Mouse (Mus musculus) heart, embryonic 12.5 days (tissue): ENCODE measurements around the gene Eef1akmt1. TPM values are rescaled to one million over a fixed set of nuclear protein-coding genes. Genes with fewer than 3 reads are reported as not detected.

Source experiments
- ATAC-seq: fragments of 200-750 bp; cut with Nextera tagmentation; 2 replicates; pipeline ENCODE4 v1.8.0; 2017; ENCODE audit warnings: moderate TSS enrichment, moderate library complexity; ENCODE audit not compliant: insufficient number of reproducible peaks, low FRiP score
- H3K27ac ChIP-seq: fragments of 300-500 bp; sonication (generic); 2 replicates; pipeline ENCODE4 v1.5.1; 2016; ENCODE audit warnings: mild to moderate bottlenecking, moderate library complexity; ENCODE audit not compliant: poor library complexity, severe bottlenecking
- H3K27me3 ChIP-seq: fragments of 300-500 bp; sonication (generic); replicated peaks from 2 replicates; pipeline ENCODE4 v1.6.1; 2016; ENCODE audit warnings: mild to moderate bottlenecking, moderate library complexity
- H3K36me3 ChIP-seq: fragments of 300-500 bp; sonication (generic); 2 replicates; pipeline ENCODE4 v1.6.1; 2016; ENCODE audit warnings: mild to moderate bottlenecking, moderate library complexity
- H3K4me1 ChIP-seq: fragments of 300-500 bp; sonication (generic); replicated peaks from 2 replicates; pipeline ENCODE4 v1.6.1; 2016; ENCODE audit warnings: mild to moderate bottlenecking
- H3K4me2 ChIP-seq: fragments of 300-500 bp; sonication (generic); 2 replicates; pipeline ENCODE4 v1.6.1; 2016; ENCODE audit warnings: mild to moderate bottlenecking, moderate library complexity
- H3K4me3 ChIP-seq: fragments of 300-500 bp; sonication (generic); 2 replicates; pipeline ENCODE4 v1.5.1; 2016; ENCODE audit warnings: mild to moderate bottlenecking
- H3K9ac ChIP-seq: fragments of 300-500 bp; sonication (generic); 2 replicates; pipeline ENCODE4 v1.6.1; 2016; ENCODE audit warnings: mild to moderate bottlenecking, moderate library complexity
- H3K9me3 ChIP-seq: fragments of 300-500 bp; sonication (generic); replicated peaks from 2 replicates; pipeline ENCODE4 v1.6.1; 2016; ENCODE audit warnings: mild to moderate bottlenecking, moderate library complexity
- WGBS: fragments of 180-500 bp; shearing (Covaris S2); methylation state at CpG from one replicate; pipeline ENCODE4 v1.1.7; 2016; 5-methylcytosine and 5-hydroxymethylcytosine counted together
- polyA plus RNA-seq: library from polyadenylated mRNA; unstranded; fragments of >200 nt; fragmentation: Nextera tagmentation; extraction: Ambion mirVana; gene quantifications from 2 replicates; pipeline ENCODE4 v1.2.1, GENCODE M21; 2016

Gene Eef1akmt1
- polyA plus RNA-seq, 1 experiment from 2014 or later: 56.4 TPM

DNA sequence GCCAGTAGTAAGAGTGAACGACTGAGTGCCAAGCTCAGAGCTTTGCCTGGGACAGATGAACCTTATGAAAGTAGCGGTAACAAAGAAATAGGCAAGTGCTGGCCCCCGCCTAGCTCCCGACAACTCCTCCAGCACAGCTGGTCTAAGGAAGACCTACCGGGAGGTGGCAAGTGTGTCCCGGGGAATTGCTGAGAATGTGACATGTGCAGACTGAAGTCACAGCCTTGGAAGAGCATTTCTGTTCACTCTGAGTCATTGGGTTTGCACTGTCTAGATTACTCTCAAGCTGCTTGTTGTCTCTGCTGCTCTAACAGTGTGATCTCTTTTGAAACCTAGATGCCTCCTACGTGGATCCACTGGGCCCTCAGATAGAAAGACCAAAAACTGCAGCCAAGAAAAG lies 54.4 kb downstream of the Eef1akmt1 start:
- 82% methylated on average over 7 of the region's 7 CpGs for WGBS
- Histone ChIP-seq H3K27ac (no peak overlapping the region), H3K4me3 (no peak overlapping the region), H3K36me3 (0 out of 2 replicates have a peak, but pooled peaks cover 5% of the 10 kb centered on the region), H3K27me3 (no peaks in the 10 kb centered on the region), H3K4me2 (no peak overlapping the region), H3K9me3 (no peaks in the 10 kb centered on the region), H3K9ac (no peak overlapping the region), H3K4me1 (peaks cover 2% of the 10 kb centered on the region)
- no peak for ATAC-seq

DNA sequence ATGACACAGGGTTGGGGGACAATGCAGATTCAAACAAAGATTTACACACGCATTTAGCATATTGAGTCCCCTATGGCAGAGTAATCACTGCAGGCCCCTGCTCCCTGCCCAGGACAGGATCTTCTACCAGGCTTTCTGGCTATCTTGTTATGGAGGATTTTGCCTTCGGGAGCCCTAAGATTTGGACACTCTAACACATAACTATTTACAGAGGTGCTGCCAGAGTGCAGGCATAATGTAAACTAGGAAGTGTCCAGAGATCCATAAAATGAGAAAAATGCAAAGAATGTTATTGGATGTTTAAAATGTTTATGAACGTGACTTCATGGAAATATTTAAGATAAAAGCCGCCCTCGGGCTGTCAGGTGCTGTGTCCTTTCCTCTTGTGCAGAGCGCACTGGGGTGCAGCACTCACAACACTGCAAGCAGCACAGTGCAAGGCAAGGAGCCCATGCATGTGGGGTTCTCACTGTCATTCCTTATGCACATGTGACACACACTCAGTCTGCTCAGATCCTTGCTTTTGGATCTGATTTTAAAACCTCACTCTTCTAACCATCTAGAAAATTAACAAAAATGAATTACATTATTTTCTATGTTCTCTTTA lies 56.2 kb downstream of the Eef1akmt1 start:
- Histone ChIP-seq H3K4me3 (no peak overlapping the region), H3K27ac (no peak overlapping the region), H3K9ac (no peak overlapping the region), H3K9me3 (no peaks in the 10 kb centered on the region), H3K4me1 (peaks cover 2% of the 10 kb centered on the region), H3K27me3 (no peaks in the 10 kb centered on the region), H3K36me3 (0 out of 2 replicates have a peak, but pooled peaks cover 5% of the 10 kb centered on the region), H3K4me2 (no peak overlapping the region)
- 57% methylated on average over 6 of the region's 6 CpGs for WGBS
- ATAC-seq: no peak

DNA sequence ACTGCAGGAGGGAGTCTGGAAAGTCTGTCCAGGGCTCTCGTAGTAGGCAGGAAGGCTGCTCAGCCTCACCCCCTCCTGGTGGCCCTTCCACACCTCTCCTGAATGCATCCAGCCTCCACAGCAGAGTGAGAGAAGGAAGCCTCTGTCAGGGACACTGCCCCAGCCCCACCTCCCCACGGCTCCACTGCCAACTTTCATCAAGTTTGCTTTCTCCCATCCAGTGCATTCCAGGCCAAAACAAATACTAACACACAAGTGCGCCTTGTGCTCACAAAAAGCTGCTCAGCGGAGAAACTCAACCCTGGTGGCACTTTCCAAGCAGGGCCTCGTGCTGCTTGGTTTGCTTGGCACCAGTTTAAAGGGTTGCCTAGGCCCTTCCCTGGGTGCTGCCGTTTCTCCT lies 61.9 kb downstream of the Eef1akmt1 start:
- no peak overlapping the region for H3K4me2 ChIP-seq
- WGBS: 48% methylated on average over 6 of the region's 6 CpGs
- peaks cover 4% of the 10 kb centered on the region; the same call in 1 of the 2 replicates for H3K27me3 ChIP-seq
- no peak overlapping the region for H3K27ac ChIP-seq
- ATAC-seq: no peak
- no peaks in the 10 kb centered on the region for H3K4me1 ChIP-seq
- no peaks in the 10 kb centered on the region for H3K9me3 ChIP-seq
- no peak overlapping the region for H3K4me3 ChIP-seq
- H3K36me3 ChIP-seq: no peaks in the 10 kb centered on the region
- H3K9ac ChIP-seq: no peak overlapping the region

DNA sequence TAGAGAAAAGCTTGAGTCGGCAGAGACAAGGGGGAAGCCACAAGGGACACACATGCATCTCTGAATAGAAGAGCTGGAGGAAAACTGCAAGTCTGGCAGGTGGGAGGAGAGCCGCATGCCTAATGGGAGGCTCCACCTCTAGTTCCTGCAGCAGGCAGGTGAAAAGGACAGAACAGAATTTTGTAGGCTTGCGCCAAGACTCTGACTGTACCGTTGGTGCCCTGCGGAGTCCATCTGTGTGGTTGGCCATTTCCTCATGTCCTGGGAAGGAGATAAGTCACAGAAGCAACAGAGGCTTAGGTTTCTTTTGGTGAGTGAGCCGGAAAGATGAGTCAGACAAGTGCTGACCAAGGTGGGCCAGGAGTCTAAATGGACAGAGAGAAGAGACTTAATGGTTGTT lies 67.7 kb downstream of the Eef1akmt1 start:
- H3K9ac ChIP-seq: no peak overlapping the region
- H3K27me3 ChIP-seq: peaks cover 4% of the 10 kb centered on the region; the same call in 1 of the 2 replicates
- 0 out of 2 replicates have a peak, but pooled peaks cover 3% of the 10 kb centered on the region for H3K4me1 ChIP-seq
- no peak overlapping the region for H3K4me2 ChIP-seq
- 81% methylated on average over 6 of the region's 6 CpGs for WGBS
- no peaks in the 10 kb centered on the region for H3K36me3 ChIP-seq
- no peak overlapping the region for H3K27ac ChIP-seq
- H3K4me3 ChIP-seq: no peak overlapping the region
- H3K9me3 ChIP-seq: no peaks in the 10 kb centered on the region
- ATAC-seq: no peak

Other genes with a start within 250 kb of the Eef1akmt1 start
- gene Cryl1, start 173.1 kb downstream of the Eef1akmt1 start, polyA plus RNA-seq: 10.9 and 12.1 TPM in 2 replicates
- 5.6 and 8.1 TPM in 2 replicates for gene Ift88, start 147.6 kb downstream of the Eef1akmt1 start, polyA plus RNA-seq
- 0.79 and 1.2 TPM in 2 replicates for gene Il17d, start 46.8 kb downstream of the Eef1akmt1 start, polyA plus RNA-seq
- 19.2 and 19.5 TPM in 2 replicates for gene Xpo4, start 93.8 kb upstream of the Eef1akmt1 start, polyA plus RNA-seq
- not detected in 2 replicates for gene Gm49361, start 174.5 kb upstream of the Eef1akmt1 start, polyA plus RNA-seq
- 33.3 and 36.0 TPM in 2 replicates for gene Lats2, start 186.8 kb upstream of the Eef1akmt1 start, polyA plus RNA-seq
- gene Sap18, start 226.6 kb upstream of the Eef1akmt1 start, polyA plus RNA-seq: 18.6 and 19.4 TPM in 2 replicates